Mouse (Mus musculus) myocyte (in vitro differentiated cells): ENCODE measurements around the gene Tma7. TPM values are rescaled to one million over a fixed set of nuclear protein-coding genes. Genes with fewer than 3 reads are reported as not detected.

Experiments
- H3K27me3 ChIP-seq: one replicate; pipeline ENCODE4 v1.6.1; 2011; ENCODE audit not compliant: control insufficient read depth, insufficient read depth, insufficient read length
- H3K36me3 ChIP-seq: one replicate; pipeline ENCODE4 v1.6.1; 2011; ENCODE audit not compliant: control insufficient read depth, insufficient read depth
- H3K4me2 ChIP-seq: one replicate; pipeline ENCODE4 v1.6.1; 2011; ENCODE audit warnings: low read depth, control low read depth
- H3K4me3 ChIP-seq: one replicate; pipeline ENCODE4 v1.5.1; 2011; ENCODE audit warnings: mild to moderate bottlenecking, control low read depth, moderate library complexity
- H3K79me2 ChIP-seq: one replicate; pipeline ENCODE4 v1.6.1; 2011; ENCODE audit not compliant: control insufficient read depth, insufficient read depth
- H3ac ChIP-seq: one replicate; pipeline ENCODE4 v1.6.1; 2011; ENCODE audit not compliant: control insufficient read depth, insufficient read length
- CEBPB ChIP-seq: IDR thresholded peaks from 2 replicates; pipeline ENCODE4 v1.6.1; 2011; ENCODE audit warnings: mild to moderate bottlenecking, moderate library complexity; ENCODE audit not compliant: poor library complexity, insufficient read depth, severe bottlenecking
- E2F4 ChIP-seq: IDR thresholded peaks from one replicate; pipeline ENCODE4 v1.6.1; 2011; ENCODE audit warnings: mild to moderate bottlenecking, control low read depth, moderate library complexity; ENCODE audit not compliant: insufficient read depth
- MAX ChIP-seq: IDR thresholded peaks from one replicate; pipeline ENCODE4 v1.6.1; 2011; ENCODE audit warnings: low read depth, mild to moderate bottlenecking, control low read depth
- MYOD1 ChIP-seq, 3 experiments: IDR thresholded peaks; one replicate each; pipeline ENCODE4 v1.6.1; 2011; ENCODE audit warnings: control low read depth in 2 of 3, low read depth in 2 of 3, mild to moderate bottlenecking in 2 of 3, moderate library complexity in 1 of 3; ENCODE audit not compliant: insufficient read length in 2 of 3, control insufficient read depth in 1 of 3
- MYOG ChIP-seq, 3 experiments: IDR thresholded peaks; one replicate each; pipeline ENCODE4 v1.6.1; 2011; ENCODE audit warnings: control low read depth in 2 of 3, low read depth in 2 of 3, mild to moderate bottlenecking in 2 of 3; ENCODE audit not compliant: insufficient read length in 2 of 3, control insufficient read depth in 1 of 3, insufficient read depth in 1 of 3
- POLR2A ChIP-seq: IDR thresholded peaks from one replicate; pipeline ENCODE4 v1.6.1; 2011; ENCODE audit warnings: low read depth, mild to moderate bottlenecking, control low read depth, moderate library complexity; ENCODE audit not compliant: insufficient read length
- POLR2AphosphoS2 ChIP-seq: IDR thresholded peaks from one replicate; pipeline ENCODE4 v1.6.1; 2011; ENCODE audit warnings: low read depth, control low read depth; ENCODE audit not compliant: insufficient read length
- REST ChIP-seq: IDR thresholded peaks from one replicate; pipeline ENCODE4 v1.6.1; 2011; ENCODE audit warnings: mild to moderate bottlenecking, control low read depth, moderate library complexity; ENCODE audit not compliant: insufficient read depth, insufficient read length
- SRF ChIP-seq: IDR thresholded peaks from one replicate; pipeline ENCODE4 v1.6.1; 2011; ENCODE audit warnings: low read depth; ENCODE audit not compliant: control insufficient read depth, insufficient read length
- TCF12 ChIP-seq: IDR thresholded peaks from one replicate; pipeline ENCODE4 v1.6.1; 2011; ENCODE audit warnings: mild to moderate bottlenecking, control low read depth; ENCODE audit not compliant: poor library complexity, insufficient read depth, severe bottlenecking
- TCF3 ChIP-seq: IDR thresholded peaks from one replicate; pipeline ENCODE4 v1.6.1; 2011; ENCODE audit warnings: low read depth, control low read depth; ENCODE audit not compliant: insufficient read length
- USF1 ChIP-seq: IDR thresholded peaks from one replicate; pipeline ENCODE4 v1.6.1; 2011; ENCODE audit warnings: low read depth, mild to moderate bottlenecking, control low read depth, moderate library complexity
- polyA plus RNA-seq: library from polyadenylated mRNA; unstranded; fragments of >200 nt; fragmentation: generic; extraction: Trizol; gene quantifications from one replicate; pipeline ENCODE4 v1.2.1, GENCODE M21; 2012; ENCODE audit warnings: missing spikeins

Tma7 gene
- polyA plus RNA-seq, 1 experiment: 271 TPM

DNA sequence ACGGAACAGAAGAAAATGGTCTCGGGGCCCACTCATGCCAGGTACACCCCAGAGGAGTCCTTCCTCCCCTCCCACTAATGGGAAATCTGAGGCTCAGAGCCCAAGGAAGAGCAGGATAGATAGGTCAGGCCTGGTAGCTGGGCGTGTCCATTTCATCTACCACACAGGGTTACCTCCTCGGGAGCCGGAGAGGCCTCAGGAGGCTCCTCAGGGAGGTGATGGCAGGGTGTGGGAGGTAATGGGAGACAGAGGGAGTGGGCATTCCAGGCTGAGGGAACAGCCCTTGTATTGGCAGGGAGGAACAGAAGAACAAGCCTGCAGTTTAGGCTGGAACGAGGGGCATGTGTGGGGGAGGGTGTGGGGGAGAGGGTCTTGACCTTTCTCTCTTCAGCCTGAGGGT is 14.5 kb upstream of the Tma7 start:
- TF ChIP-seq SRF (no peak), E2F4 (no peak), USF1 (no peak), MYOG (IDR thresholded peaks at IDR 0.05; ENCODE audit: control insufficient read depth in 1 of 3, insufficient read depth in 1 of 3, insufficient read length in 2 of 3, low read depth in 2 of 3) (no peak), MAX (no peak), REST (no peak), CEBPB (no peak)

DNA sequence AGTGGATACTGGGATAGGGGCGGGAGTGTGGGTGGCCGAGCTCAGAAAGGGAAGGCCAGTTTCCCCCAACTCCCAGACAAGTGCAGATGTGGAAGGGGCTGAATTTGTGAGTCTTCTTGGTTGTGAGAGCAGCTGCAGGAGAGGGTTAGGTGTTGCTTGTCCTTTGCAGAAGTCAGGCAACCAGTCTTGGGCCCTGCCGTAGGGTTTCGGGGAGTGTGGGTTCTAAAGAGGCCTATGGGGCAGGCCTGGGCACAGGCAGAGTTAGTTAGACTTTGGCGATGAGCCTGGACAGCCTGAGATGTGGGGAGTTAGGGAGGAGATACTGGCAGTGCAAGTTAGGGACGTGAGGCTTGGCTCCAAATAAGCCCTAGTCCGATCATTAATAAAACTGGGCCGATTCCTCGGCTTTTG is 13.9 kb upstream of the Tma7 start:
- peak overlapping the region; percentile 89 for H3ac ChIP-seq

More for the DNA sequence above, 14.5 kb upstream of the Tma7 start:
- Histone ChIP-seq H3K4me2 (peak overlapping the region; percentile 71), H3K4me3 (peak overlapping the region; percentile 37), H3K36me3 (no peaks in the 10 kb centered on the region), H3ac (no peak overlapping the region), H3K79me2 (no peaks in the 10 kb centered on the region), H3K27me3 (no peaks in the 10 kb centered on the region)

DNA sequence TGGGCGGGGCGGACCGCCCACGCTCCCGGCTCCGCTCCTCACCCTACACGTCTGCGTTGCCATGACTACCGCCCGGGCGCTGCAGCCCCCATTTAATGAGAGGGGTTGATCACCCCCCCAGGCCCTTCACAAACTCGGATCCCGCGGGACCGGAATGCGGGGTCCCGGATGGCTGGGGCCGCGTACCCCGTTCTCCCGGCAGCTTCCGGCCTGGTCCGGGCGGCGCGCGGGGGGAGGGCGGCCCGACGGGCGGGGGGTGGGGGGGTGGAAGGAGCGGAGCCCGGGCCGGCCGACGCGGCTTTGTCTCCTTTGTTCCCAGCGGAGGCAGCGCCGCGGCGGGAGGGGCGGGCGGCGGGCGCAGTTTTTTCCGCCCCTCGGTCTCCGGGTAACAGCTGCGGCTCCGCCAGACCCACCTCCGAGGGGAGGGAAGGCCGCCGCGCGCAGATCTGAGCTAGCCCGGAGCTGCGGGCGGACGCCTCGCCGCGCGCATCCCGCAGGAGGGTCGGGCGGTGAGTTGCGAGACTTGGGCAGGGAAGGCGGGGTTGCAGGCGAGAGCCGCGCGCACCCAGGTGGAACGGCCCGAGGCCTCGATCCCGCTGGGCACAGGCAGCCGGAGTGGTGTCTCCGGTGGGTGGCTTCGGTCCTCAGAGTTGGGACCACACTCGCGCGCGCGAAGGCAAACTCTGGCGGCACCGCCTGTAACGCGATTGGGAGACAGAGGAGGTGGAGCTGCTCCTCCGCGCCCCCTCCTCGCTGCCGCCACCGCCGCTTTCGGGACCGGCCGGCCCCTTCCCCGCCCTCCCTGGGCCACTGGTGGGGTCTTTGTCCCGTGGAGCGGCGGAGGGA is 13.0 kb upstream of the Tma7 start, which contains the start of gene Plxnb1:
Plxnb1 (plus strand) TSS at position 253 of the 846 bp plus-strand sequence.
- H3K4me3 ChIP-seq: peak within 1 kb of the TSS; percentile 37
- H3K36me3 ChIP-seq: no peaks in the 10 kb centered on the region
- no peaks in the 10 kb centered on the region for H3K79me2 ChIP-seq
- peak within 1 kb of the TSS; percentile 89 for H3ac ChIP-seq
- H3K27me3 ChIP-seq: no peaks in the 10 kb centered on the region
- TF ChIP-seq MAX: no peak
- TF ChIP-seq TCF3: no peak
- TF ChIP-seq CEBPB: no peak
- peak in 2 of 3 experiments; percentile 38 to 54 for TF ChIP-seq MYOG (IDR thresholded peaks at IDR 0.05; ENCODE audit: control insufficient read depth in 1 of 3, insufficient read depth in 1 of 3, insufficient read length in 2 of 3, low read depth in 2 of 3)
- TF ChIP-seq REST: no peak
- no peak for TF ChIP-seq SRF
- TF ChIP-seq POLR2A: peak; percentile 72
- TF ChIP-seq MYOD1 (IDR thresholded peaks at IDR 0.05; ENCODE audit: control insufficient read depth in 1 of 3, insufficient read length in 2 of 3, low read depth in 2 of 3): peak in 2 of 3 experiments; percentile 29 to 39
- no peak for TF ChIP-seq TCF12
- TF ChIP-seq E2F4: no peak
- no peak for TF ChIP-seq USF1
- peak; percentile 56 for TF ChIP-seq POLR2AphosphoS2
- peak within 1 kb of the TSS; percentile 80 for H3K4me2 ChIP-seq

More for the DNA sequence above, 13.9 kb upstream of the Tma7 start:
- no peaks in the 10 kb centered on the region for H3K27me3 ChIP-seq
- no peaks in the 10 kb centered on the region for H3K36me3 ChIP-seq
- H3K79me2 ChIP-seq: no peaks in the 10 kb centered on the region
- no peak for TF ChIP-seq REST
- no peak for TF ChIP-seq TCF12
- no peak for TF ChIP-seq MYOG (IDR thresholded peaks at IDR 0.05; ENCODE audit: control insufficient read depth in 1 of 3, insufficient read depth in 1 of 3, insufficient read length in 2 of 3, low read depth in 2 of 3)
- no peak for TF ChIP-seq TCF3
- no peak for TF ChIP-seq CEBPB
- TF ChIP-seq MAX: no peak
- TF ChIP-seq MYOD1 (IDR thresholded peaks at IDR 0.05; ENCODE audit: control insufficient read depth in 1 of 3, insufficient read length in 2 of 3, low read depth in 2 of 3): no peak
- TF ChIP-seq E2F4: no peak
- TF ChIP-seq POLR2A: no peak
- TF ChIP-seq SRF: no peak
- TF ChIP-seq USF1: no peak
- H3K4me3 ChIP-seq: peak overlapping the region; percentile 37
- peak overlapping the region; percentile 71 for H3K4me2 ChIP-seq

DNA sequence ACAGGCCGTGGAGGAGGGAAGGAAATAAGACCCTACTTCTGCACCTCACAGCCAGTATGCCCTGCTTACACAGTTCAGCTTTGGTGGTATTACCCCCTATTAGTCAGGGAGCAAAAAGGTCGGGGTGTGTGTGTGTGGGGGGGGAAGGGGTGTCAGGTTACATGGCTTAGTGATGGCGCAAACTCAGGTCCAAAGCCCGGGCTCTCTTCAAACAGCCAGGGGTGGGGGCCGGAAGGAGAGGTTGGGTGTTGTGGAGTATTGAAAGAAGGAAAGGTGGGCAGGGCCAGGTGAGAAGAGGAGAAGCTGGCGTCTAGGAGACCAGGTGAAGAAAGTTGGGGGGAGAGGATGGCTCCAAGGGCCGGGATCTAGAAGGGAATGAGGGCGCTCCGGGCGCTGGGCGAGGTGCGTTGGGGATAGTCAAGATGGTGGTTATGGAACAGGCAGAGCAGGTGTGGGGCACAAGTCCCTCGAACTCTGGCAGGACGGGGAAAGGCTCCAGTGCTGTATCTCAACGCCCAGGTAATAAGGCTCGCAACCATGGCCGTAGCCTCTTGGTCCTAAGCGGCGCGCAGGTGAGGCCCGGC is 12.3 kb upstream of the Tma7 start:
- Histone ChIP-seq H3K79me2 (no peaks in the 10 kb centered on the region), H3K36me3 (no peaks in the 10 kb centered on the region), H3K4me3 (peak overlapping the region; percentile 37), H3K27me3 (no peaks in the 10 kb centered on the region), H3ac (peak overlapping the region; percentile 89), H3K4me2 (peak overlapping the region; percentile 80)
- TF ChIP-seq CEBPB (no peak), POLR2A (no peak), E2F4 (no peak), MYOD1 (IDR thresholded peaks at IDR 0.05; ENCODE audit: control insufficient read depth in 1 of 3, insufficient read length in 2 of 3, low read depth in 2 of 3) (no peak), MAX (no peak), TCF12 (no peak), MYOG (IDR thresholded peaks at IDR 0.05; ENCODE audit: control insufficient read depth in 1 of 3, insufficient read depth in 1 of 3, insufficient read length in 2 of 3, low read depth in 2 of 3) (no peak), POLR2AphosphoS2 (no peak), TCF3 (no peak), SRF (no peak), USF1 (no peak), REST (no peak)
